Mouse (Mus musculus): ENCODE results near the gene Tceanc.

DNA sequence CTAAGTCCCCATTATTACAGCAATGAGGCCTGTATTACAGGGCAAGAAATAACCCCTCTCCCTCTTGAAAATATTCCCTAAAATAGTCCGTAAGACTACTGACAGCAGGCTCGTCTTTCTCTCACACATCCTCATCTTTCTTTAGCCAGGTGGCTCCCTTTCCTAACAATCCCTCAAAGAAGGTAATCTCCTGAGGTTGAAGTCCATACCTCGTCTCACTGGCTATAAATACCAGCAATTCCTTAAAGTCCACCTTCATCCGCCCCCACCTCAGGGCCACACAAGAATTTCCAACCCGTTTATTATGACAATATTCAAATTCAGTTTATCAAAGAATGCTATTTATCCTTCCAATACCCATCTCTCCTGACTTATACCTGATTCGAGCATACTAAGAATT is 45.8 kb downstream of the Tceanc start:
- no peak for TF ChIP-seq POLR2A (IDR thresholded peaks at IDR 0.05; ENCODE audit: borderline replicate concordance, extremely low read depth, insufficient read depth, insufficient read length, poor library complexity, severe bottlenecking)
- TF ChIP-seq CTCF (IDR thresholded peaks at IDR 0.05; ENCODE audit: borderline replicate concordance, extremely low read depth, insufficient read depth, insufficient read length) = no peak
